Mouse (Mus musculus): ENCODE data around the gene Crybg2.

Gene Crybg2

DNA sequence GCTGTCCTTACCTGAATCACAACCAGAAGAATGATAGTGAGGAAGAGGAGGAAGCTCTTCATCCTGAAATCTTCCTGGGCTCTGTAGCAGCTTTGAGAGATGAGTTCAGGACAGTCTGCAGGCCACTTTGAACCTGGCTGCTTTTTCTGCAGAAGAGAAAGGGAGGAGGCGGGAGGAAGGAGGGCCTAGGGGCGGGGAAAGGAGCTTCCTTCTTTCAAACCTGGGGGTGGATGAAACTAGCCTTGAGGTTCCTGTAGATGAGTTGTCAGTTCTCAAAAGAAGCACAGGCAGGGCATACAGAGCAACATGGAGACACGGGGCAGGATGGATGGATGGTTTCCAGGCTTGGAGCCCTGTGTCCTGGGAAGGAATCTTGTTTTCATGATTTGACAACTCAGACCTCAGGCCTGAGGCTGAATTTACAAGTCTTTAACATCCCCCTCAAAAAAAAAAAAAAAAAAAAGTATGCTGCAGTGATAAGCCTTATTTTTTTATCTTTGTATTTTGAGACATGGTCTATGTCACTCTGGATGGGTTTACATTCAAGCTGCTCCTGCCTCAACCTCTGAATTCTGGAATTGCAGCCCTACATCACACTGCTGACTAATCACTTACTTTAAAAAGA lies 34.4 kb downstream of the Crybg2 start, which contains the start of gene Cd52:
TSS of gene Cd52 (minus strand) at position 160 of the 625 bp plus-strand sequence.
- DNase-seq (ENCODE audit: low spot score) = peak; percentile 77

DNA sequence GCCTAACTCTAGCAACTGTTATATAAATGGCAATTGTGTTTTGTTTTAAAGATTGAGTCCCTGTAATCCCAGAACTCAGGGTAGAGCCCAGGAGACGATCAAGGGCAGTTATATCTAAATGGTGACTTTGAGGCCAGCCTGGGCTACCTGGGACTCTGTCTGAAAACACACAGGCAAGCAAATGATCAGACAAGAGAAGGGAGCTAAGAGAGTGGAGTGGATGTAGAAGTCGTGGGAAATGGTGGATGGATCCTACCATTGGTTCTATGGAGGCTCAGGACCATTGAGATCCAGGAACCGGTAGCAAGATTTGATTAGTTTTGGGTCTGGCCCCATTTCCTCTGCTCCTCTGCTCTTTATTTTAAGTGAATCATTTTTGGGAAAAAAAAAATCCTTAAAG lies 35.5 kb downstream of the Crybg2 start:
- no peak for DNase-seq (ENCODE audit: low spot score)

DNA sequence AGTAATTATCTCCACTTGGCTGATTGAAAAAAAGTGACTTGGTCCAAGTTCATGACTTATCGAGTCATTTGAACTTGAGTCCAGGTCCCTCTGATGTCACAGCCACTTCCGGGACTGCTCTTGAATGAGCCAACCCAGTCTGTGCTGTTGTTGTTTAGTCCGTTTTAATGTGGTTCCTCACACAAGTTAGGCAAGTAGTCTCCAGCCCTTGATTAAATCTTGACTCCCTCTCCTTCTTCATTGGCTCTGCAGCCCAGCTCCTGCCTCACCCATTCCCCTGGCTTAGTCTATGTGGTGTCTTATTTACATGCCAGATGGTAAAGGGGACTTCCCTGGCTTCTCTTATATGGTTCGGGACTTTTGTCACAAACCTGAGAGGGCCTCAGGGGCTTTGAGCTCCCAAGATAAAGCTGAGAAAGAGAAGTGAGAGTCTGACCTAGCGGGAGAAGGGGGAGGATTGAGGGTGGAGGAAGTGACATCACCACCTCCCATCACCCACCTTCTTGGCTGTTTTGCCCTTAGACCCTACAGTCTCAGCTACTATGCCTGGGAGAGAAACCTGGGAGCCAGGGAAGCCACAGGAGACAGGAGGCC lies 36.5 kb downstream of the Crybg2 start:
- peak; percentile 57 for DNase-seq (ENCODE audit: low spot score)

DNA sequence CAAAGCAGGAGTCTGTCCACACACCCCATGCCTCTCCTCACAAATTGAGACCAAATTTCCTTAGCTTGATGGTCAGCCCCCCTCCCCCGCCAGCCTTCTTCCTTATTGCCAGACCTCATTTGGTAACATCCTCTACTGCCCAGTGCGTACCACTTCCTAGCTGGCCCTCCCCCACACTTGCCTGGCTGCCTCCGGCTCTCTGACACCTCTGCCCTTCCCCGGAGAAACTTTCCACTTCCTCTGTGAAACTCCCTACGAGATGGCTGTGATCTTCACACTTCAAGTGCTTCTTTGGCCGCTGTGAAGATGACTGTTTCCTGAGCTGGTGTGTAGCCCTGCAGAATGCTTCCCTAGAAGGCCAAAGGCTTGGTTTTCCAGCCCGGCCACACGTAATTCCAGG lies 38.0 kb downstream of the Crybg2 start:
- DNase-seq (ENCODE audit: low spot score) = peak; percentile 79

DNA sequence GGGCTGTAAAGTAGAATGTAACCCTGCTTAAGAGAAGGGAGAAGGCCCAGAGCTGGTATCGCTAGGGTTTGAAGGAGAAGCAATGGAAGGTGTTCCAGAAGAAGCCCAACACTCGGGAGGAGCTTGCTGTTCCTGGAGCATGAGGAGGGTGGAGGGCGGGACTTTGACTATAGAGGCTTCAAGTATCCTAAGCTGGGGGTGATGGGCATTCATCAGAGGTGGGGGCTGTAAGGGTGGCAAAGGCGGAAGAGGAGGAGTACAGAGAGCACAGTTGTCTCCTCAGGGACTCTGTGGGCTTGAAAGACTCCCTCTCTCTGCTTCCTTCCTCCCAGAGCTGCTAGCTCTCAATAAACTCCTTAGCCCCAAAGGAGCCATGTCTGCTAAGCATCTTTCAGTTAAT lies 39.6 kb downstream of the Crybg2 start:
- no peak for DNase-seq (ENCODE audit: low spot score)

DNA sequence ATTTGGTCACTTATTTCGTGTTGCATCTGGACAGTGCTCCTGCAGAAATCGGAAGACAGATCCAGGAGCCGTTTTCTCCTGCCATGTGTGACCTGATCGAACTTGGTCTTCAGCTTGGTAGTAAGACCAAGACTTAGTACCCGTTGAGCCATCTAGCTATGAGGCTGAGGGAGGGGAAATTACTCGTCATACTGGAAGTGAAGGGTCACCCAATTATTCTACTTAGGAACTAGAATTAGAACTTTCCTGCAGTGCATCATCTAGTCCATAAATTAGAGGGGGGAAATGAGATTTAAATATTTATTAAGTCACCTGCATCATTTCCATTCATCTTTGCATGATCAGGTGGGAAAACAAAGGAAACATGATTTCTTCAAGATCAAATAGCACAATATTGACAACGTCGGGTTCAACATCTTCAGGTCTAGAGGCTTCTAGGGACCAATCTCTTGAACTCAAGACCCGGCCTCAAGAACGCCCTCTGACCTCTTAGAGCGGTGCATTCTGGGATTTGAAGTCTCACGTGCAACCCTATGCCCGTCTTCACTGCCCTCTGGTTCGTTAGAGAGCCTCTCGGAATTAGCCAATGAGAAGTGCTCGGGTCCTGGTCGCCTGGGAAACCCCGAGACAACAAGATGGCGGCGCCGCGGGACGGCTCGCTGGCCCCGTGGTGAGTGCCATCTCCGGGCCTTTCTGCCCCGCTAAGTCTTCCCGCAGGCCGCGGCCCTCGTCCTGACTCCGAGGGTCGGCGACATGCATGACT lies 41.5 kb downstream of the Crybg2 start, which contains the start of gene Ubxn11:
TSS of gene Ubxn11 (plus strand) at position 592 of the 763 bp plus-strand sequence.
- peak; percentile 92 for DNase-seq (ENCODE audit: low spot score)

DNA sequence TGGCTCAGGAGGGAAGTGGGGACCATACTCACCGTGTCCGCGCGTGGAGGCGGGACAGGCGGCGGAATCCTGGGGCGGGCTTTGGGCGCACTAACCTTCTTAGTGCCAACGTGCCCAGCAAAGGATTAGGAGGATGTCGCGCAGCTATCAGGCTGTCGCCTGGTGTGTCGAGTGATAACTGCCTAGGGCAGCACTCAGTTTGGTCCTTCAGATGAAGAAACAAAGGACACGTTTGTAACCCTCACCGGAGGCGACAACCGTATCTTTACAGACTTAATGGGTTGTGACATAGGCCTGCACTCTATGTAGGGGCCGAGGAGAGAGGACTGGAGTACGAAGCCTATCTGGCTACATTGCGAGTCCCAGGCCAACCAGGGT lies 42.1 kb downstream of the Crybg2 start:
- no peak for DNase-seq (ENCODE audit: low spot score)

DNA sequence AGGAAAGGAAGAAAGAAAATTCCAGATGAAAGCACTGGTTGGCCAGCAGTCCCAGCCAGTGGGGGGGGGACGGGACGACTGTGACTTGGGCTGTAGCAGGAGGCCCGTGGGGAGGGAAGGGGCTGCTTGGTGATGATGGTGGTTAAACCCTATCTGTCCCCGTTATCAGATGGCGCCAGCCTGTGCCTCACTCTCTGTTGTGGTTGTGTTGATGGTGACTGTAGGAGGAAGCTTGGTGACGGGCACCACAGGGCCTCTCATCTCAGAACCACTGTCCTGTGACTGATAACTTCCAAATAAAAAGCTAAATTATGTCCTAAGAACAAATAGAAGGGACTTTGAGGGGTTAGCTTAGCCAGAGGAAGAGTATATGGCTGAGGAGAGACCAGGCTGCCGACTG lies 45.5 kb downstream of the Crybg2 start:
- no peak for DNase-seq (ENCODE audit: low spot score)

DNA sequence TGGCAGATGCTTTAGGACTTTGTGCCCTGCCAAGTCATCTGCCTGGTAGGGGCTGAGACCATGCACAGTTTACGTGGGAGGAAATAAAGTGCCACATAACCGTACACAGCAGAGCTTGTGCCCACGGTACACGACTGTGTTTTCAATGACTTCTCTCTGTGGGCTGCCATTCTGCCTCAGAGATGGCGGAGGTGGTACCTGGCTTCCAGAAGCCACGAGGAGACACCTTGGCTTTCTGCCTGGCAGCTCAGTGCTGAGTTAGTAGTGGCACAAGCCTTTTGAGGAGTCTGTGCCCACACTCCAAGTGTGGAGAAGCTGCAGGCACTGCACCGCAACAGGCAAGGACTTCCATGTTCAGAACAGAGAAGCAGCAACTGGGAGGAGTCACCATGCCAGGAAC lies 47.1 kb downstream of the Crybg2 start:
- DNase-seq (ENCODE audit: low spot score) = no peak

DNA sequence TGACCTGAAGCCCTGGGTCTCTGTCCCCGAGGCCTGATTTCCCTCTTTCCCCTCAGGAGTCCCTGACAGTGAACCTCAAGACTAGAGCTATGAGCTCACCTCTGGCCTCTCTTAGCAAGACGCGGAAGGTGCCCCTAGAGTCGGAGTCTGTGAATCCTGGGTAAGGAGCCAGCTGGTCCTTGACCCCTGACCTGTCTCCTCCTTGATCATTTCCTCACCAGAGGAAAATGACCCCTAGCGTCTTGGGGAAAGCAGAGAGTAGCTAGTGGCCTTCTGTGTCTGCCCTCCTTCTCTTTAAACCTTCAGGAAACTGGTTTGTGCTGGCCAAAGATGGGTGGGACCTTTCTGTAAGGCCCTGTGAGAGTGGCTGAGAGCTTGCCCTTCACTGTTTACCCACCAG lies 47.6 kb downstream of the Crybg2 start:
- no peak for DNase-seq (ENCODE audit: low spot score)

DNA sequence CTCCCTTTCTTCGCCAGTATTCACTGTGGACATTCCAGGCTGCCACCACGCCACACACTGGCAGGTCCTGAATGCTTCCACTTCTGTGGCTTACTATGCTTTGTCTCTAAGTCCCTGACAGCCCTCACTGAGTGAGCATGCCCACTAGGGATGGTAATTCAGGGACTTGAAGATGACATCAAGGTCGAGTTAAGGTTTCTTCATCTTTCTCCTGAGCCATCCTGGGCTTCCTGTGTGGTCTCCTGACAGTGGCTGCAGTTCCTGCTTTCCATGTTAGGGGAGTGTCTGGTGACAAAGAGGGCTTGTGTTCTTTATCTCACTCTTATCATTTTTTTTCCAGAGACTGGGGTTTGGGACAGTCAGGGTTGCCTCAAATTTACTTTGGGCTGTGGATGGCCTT lies 50.0 kb downstream of the Crybg2 start:
- no peak for DNase-seq (ENCODE audit: low spot score)

DNA sequence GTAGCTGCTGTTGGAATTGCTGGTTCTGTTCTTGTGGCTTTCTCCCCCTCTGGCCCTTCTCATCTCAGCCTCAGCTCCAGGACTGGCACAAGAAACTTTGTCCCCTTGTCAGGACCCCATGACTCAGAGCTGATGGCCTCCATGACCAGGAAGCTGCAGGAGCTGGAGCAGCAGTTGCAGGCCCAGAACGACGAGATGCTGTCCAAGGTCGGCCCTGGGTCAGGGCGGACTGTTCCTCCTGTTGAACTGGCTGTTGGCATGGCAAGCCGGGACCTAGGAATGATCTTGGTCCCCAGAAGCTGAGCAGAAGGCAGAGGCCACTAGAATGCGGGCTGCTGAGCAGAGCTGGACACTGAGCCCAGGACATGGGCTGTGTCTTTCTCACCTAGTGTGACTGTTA lies 51.8 kb downstream of the Crybg2 start:
- DNase-seq (ENCODE audit: low spot score) = no peak

DNA sequence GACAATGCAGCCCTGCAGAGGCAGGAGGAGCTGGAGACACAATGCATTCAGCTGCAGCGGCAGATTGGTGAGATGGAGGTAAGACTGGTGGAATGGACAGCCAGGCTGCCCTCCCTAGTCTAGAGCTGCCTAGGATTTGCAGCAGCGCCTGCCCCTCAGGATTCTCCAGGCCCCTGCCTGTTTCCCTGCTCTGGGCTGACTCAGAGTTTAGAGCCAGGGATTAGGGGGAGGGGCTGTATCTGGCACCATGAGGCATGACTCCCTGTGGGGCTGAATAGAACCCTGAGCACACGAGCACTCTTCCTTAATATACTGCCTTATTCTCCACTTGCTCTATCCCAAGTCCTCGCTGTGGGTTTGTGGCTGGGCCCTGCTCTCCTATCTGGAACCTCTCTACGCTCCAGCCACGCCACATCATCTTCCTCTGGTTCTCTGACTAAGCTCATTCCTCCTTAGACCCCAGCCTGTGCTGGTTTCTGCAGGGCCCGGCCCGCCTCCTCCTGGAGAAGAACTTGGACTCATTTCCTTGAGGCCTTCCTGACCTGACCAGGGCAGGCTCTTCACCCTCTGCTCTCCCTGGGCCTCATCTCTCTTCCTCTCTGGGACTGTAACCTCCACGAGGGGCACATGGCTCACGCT lies 52.9 kb downstream of the Crybg2 start:
- no peak for DNase-seq (ENCODE audit: low spot score)

DNA sequence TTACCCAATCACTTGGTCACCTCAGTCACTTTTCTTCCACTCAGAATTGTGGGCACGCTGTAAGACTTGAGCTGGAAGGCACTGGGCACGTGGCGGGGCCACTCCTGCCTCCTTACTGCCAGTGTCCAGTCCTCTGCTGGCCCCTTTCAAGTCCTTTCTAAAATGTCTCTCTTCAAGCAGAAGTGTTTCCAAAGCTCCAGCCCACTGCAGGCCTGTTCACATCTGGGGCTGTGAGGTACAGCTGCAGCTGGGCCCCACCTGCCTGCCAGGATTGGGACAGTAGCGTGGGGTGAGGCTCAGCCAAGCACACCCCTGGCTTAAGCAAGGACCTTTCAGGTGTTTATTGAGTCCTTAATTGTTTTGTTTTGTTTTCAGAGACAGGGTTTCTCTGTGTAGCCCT lies 53.4 kb downstream of the Crybg2 start:
- DNase-seq (ENCODE audit: low spot score) = no peak

DNA sequence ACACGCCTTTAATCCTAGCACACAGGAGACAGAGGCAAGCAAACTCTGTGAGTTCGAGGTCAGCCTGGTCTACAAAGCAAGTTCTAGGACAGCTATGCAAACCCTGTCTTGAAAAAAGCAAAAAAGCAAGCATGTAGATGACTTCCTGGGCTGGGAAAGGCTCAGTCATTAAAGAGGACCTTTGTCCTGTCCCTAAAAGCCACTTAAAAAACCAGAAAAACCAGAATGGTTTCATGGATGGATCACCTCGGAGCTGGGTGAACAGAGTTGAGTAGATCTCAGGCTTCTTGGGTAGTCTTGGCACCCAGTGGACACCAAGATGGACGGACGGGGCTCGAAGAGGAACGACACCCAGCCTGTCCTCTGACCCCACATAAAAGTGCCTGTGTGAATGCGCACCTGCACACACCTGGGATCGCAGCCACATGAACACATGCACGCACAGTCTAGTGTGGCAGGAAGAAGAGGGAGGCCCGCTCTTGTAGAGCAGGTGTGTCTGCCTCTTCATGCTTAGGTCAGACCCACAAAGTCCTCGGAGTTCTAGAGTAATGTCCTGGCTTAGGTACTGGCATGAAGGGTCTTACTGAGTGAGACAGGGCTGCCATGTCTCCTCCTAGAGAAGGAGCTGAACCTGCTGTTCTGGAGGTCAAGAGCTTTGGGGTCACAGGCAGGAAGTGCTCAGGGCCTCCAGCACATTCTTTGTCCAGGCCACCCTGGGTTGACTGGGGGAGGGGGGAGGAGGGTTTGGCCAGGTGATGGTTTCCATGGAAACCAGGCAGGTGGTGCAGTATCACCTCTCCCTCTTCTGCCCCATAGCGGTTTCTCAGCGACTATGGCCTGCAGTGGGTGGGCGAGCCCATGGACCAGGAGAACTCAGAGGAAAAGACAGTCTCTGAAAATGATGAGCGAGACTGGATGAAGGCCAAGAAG lies 54.9 kb downstream of the Crybg2 start:
- no peak for DNase-seq (ENCODE audit: low spot score)

DNA sequence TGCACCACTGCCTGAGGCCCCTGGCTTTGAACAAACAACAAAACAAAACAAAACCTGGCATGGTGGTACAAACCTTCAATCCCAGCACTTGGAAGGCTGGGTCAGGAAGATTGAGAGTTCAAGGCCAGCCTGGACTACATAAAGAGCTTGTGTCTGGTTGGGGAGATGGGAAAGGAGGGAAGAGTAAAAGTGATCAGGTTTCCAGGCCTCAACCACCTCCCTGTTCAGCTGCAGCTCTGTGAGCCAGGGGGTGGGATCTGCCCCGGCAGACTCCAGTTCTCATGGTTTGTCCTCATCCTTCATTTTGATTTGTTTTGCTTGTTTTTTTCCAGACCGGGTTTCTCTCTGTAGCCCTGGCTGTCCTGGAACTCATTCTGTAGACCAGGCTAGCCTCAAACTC lies 55.9 kb downstream of the Crybg2 start:
- DNase-seq (ENCODE audit: low spot score) = no peak

DNA sequence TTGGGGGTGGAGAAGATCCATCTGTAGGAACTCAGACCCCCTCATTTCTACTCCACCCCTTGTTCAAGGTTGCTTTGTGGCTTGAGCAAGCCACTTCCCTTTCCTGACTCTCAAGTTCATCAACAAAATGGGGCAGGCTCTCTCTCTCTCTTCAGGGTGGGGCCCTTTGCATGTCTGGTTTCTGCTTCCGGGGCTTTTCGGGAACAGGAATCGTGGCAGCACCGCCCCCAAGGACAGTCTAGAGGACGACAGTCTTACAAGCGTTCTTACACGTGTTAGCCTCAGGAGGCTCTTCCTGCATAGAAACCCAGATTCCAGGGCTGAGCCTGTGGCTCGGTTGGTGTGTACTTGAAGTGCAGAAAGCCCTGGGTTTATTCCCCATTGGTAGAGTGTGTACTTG lies 56.4 kb downstream of the Crybg2 start:
- peak; percentile 77 for DNase-seq (ENCODE audit: low spot score)

DNA sequence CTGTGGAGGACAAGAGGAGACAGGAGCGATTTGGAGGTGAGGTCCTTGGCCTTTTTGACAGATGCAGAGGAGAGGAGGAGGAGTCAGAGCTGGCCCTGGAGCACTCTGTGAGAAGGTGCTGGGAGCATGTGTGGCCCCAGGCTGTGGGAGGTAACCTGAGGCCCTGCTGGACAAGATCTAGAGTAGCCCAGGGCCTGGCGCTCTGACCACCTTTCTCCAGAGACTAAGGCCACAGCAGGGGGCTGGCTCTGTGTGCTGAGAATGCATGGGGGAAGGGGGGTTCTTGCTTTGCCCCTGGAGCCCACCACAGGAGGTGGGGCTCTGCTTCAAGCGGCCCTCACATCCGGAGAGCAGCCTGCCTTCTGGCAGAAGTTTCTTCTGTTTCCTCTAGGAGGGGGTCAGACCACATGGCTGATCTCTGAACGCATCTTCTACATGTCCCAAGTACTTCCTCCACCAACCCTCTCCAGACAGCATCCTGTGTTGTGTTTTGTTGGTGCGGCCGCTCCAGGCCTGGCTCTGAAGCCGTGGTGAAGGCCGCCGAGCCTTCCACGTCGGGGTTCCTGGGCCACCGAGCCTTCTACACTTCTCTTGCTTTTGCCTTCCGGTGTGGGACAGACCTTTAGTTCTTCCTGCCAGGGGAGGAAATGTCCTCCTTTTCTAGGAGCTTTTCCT lies 57.6 kb downstream of the Crybg2 start:
- DNase-seq (ENCODE audit: low spot score) = no peak

DNA sequence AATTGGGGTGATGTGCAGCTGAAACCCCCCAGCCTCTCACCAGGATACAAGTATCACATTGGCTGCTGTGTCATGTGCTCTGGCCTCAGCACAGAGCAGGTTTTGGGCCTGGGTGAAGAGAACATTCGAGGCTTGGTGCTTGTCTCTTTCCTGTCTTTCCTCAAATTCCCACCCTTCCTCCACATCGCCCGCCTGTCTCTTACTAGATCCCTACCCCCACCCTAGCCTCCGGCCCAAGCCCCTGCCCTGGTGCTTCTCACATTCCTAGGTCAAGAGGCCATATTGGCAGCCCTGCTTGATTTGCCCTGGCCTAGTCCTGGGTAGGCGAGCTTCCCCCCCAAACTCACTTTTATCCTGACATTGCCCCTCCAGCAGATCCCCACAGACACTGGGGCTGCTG lies 58.4 kb downstream of the Crybg2 start:
- no peak for DNase-seq (ENCODE audit: low spot score)

DNA sequence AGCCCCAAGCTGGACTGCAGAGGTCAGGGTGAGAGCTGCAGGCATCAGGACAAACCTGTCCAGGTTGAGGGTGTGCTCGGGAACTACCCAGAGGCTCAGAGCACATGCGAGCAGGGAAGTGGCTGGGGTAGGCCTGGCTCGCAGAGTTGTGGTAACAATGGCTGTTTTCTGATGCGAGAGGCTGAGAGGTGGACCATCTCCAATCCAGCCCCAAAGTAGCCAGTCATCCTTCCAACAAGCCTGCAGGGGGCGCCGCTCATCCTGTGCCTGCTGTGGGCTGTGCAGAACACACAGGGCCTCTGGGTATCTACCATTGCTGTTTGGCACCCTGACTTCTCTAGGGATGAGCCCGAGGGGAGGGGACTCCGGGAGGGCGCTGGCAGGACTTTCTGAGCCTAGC lies 59.0 kb downstream of the Crybg2 start:
- DNase-seq (ENCODE audit: low spot score) = no peak

DNA sequence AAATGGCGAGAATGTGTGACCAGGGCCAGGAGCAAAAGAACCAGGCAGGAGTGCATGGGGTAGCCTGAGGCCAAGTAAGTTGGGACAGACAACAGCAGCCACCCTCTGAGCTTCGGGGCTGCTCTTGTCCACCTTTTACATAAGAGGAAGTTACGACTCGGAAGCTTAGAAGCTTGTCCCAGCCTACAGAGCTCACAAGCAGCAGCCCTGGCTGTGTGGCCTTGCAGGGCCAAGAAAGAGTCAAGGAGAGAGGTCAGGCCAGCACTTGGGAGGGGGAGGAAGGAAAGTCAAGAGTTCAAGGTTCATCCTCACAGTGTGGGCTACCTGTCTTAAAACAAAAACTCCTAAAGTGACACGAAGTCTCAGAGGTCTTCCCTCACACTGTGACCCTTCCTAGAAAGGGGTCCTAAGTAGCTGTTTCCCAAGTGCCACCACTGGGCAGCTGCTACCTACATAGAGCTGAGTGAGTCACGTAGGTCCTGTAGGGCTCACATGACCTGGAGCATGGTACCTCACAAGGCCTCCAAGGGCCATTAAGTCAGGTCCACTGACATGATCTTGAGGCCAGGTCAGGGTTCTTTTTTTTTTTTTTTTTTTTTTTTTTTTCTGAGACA lies 59.7 kb downstream of the Crybg2 start:
- DNase-seq (ENCODE audit: low spot score) = no peak

Data from lung, postnatal 25 days (tissue).